Mouse (Mus musculus) myocyte (in vitro differentiated cells): ENCODE results near the gene Gipc2. TPM values are rescaled to one million over a fixed set of nuclear protein-coding genes. Genes with fewer than 3 reads are reported as not detected.

Experiments used
- H3K27me3 ChIP-seq: one replicate; pipeline ENCODE4 v1.6.1; 2011; ENCODE audit not compliant: control insufficient read depth, insufficient read depth, insufficient read length
- H3K36me3 ChIP-seq: one replicate; pipeline ENCODE4 v1.6.1; 2011; ENCODE audit not compliant: control insufficient read depth, insufficient read depth
- H3K4me2 ChIP-seq: one replicate; pipeline ENCODE4 v1.6.1; 2011; ENCODE audit warnings: low read depth, control low read depth
- H3K4me3 ChIP-seq: one replicate; pipeline ENCODE4 v1.5.1; 2011; ENCODE audit warnings: mild to moderate bottlenecking, control low read depth, moderate library complexity
- H3K79me2 ChIP-seq: one replicate; pipeline ENCODE4 v1.6.1; 2011; ENCODE audit not compliant: control insufficient read depth, insufficient read depth
- H3ac ChIP-seq: one replicate; pipeline ENCODE4 v1.6.1; 2011; ENCODE audit not compliant: control insufficient read depth, insufficient read length
- CEBPB ChIP-seq: IDR thresholded peaks from 2 replicates; pipeline ENCODE4 v1.6.1; 2011; ENCODE audit warnings: mild to moderate bottlenecking, moderate library complexity; ENCODE audit not compliant: poor library complexity, insufficient read depth, severe bottlenecking
- E2F4 ChIP-seq: IDR thresholded peaks from one replicate; pipeline ENCODE4 v1.6.1; 2011; ENCODE audit warnings: mild to moderate bottlenecking, control low read depth, moderate library complexity; ENCODE audit not compliant: insufficient read depth
- MAX ChIP-seq: IDR thresholded peaks from one replicate; pipeline ENCODE4 v1.6.1; 2011; ENCODE audit warnings: low read depth, mild to moderate bottlenecking, control low read depth
- MYOD1 ChIP-seq, 3 experiments: IDR thresholded peaks; one replicate each; pipeline ENCODE4 v1.6.1; 2011; ENCODE audit warnings: control low read depth in 2 of 3, low read depth in 2 of 3, mild to moderate bottlenecking in 2 of 3, moderate library complexity in 1 of 3; ENCODE audit not compliant: insufficient read length in 2 of 3, control insufficient read depth in 1 of 3
- MYOG ChIP-seq, 3 experiments: IDR thresholded peaks; one replicate each; pipeline ENCODE4 v1.6.1; 2011; ENCODE audit warnings: control low read depth in 2 of 3, low read depth in 2 of 3, mild to moderate bottlenecking in 2 of 3; ENCODE audit not compliant: insufficient read length in 2 of 3, control insufficient read depth in 1 of 3, insufficient read depth in 1 of 3
- POLR2A ChIP-seq: IDR thresholded peaks from one replicate; pipeline ENCODE4 v1.6.1; 2011; ENCODE audit warnings: low read depth, mild to moderate bottlenecking, control low read depth, moderate library complexity; ENCODE audit not compliant: insufficient read length
- POLR2AphosphoS2 ChIP-seq: IDR thresholded peaks from one replicate; pipeline ENCODE4 v1.6.1; 2011; ENCODE audit warnings: low read depth, control low read depth; ENCODE audit not compliant: insufficient read length
- REST ChIP-seq: IDR thresholded peaks from one replicate; pipeline ENCODE4 v1.6.1; 2011; ENCODE audit warnings: mild to moderate bottlenecking, control low read depth, moderate library complexity; ENCODE audit not compliant: insufficient read depth, insufficient read length
- SRF ChIP-seq: IDR thresholded peaks from one replicate; pipeline ENCODE4 v1.6.1; 2011; ENCODE audit warnings: low read depth; ENCODE audit not compliant: control insufficient read depth, insufficient read length
- TCF12 ChIP-seq: IDR thresholded peaks from one replicate; pipeline ENCODE4 v1.6.1; 2011; ENCODE audit warnings: mild to moderate bottlenecking, control low read depth; ENCODE audit not compliant: poor library complexity, insufficient read depth, severe bottlenecking
- TCF3 ChIP-seq: IDR thresholded peaks from one replicate; pipeline ENCODE4 v1.6.1; 2011; ENCODE audit warnings: low read depth, control low read depth; ENCODE audit not compliant: insufficient read length
- USF1 ChIP-seq: IDR thresholded peaks from one replicate; pipeline ENCODE4 v1.6.1; 2011; ENCODE audit warnings: low read depth, mild to moderate bottlenecking, control low read depth, moderate library complexity
- polyA plus RNA-seq: library from polyadenylated mRNA; unstranded; fragments of >200 nt; fragmentation: generic; extraction: Trizol; gene quantifications from one replicate; pipeline ENCODE4 v1.2.1, GENCODE M21; 2012; ENCODE audit warnings: missing spikeins

Gipc2 gene
- polyA plus RNA-seq, 1 experiment: 0.16 TPM

GRCm38 (mm10) chr3:152209967-152210634 is 44.1 kb upstream of the Gipc2 start, which contains the start of the genes Dnajb4 and Fubp1:
Gene Dnajb4, minus strand, starts transcription at chr3:152210302.
Gene Fubp1, plus strand, starts transcription at chr3:152210422.
- no peaks in the 10 kb centered on the region for H3K27me3 ChIP-seq
- H3K4me2 ChIP-seq: peak within 1 kb of the TSS; percentile 86
- peaks cover 60% of the 10 kb centered on the region for H3K79me2 ChIP-seq
- TF ChIP-seq CEBPB (no peak), MYOD1 (IDR thresholded peaks at IDR 0.05; ENCODE audit: control insufficient read depth in 1 of 3, insufficient read length in 2 of 3, low read depth in 2 of 3) (peak in 1 of 3 experiments; percentile 29), POLR2AphosphoS2 (peak; percentile 93), USF1 (no peak), TCF3 (no peak), REST (peak; percentile 29), SRF (no peak), POLR2A (peak; percentile 98)
- peaks cover 5% of the 10 kb centered on the region for H3K36me3 ChIP-seq
- peak within 1 kb of the TSS; percentile 97 for H3ac ChIP-seq
- peak within 1 kb of the TSS; percentile 64 for H3K4me3 ChIP-seq

- Histone ChIP-seq H3K4me3 (peak overlapping the region; percentile 64), H3K4me2 (peak overlapping the region; percentile 74), H3K79me2 (peaks cover 53% of the 10 kb centered on the region), H3K27me3 (no peaks in the 10 kb centered on the region), H3K36me3 (peaks cover 5% of the 10 kb centered on the region), H3ac (peak overlapping the region; percentile 97)
- TF ChIP-seq USF1 (peak; percentile 14), POLR2AphosphoS2 (peak; percentile 68), SRF (no peak), POLR2A (no peak), MYOG (IDR thresholded peaks at IDR 0.05; ENCODE audit: control insufficient read depth in 1 of 3, insufficient read depth in 1 of 3, insufficient read length in 2 of 3, low read depth in 2 of 3) (no peak), TCF12 (no peak), TCF3 (no peak), REST (no peak), MYOD1 (IDR thresholded peaks at IDR 0.05; ENCODE audit: control insufficient read depth in 1 of 3, insufficient read length in 2 of 3, low read depth in 2 of 3) (no peak), E2F4 (no peak), CEBPB (no peak; the same call in 1 of the 2 replicates), MAX (no peak)
These were observed 43.3 kb upstream of the Gipc2 start for GRCm38 (mm10) chr3:152209177-152209966.

GRCm38 (mm10) chr3:152208096-152208885 is 42.3 kb upstream of the Gipc2 start:
- TF ChIP-seq TCF12 (no peak), MAX (no peak)
- no peak overlapping the region for H3ac ChIP-seq
- no peaks in the 10 kb centered on the region for H3K27me3 ChIP-seq
- H3K79me2 ChIP-seq: peaks cover 42% of the 10 kb centered on the region
- H3K4me2 ChIP-seq: peak overlapping the region; percentile 74
- peak overlapping the region; percentile 64 for H3K4me3 ChIP-seq
- peaks cover 5% of the 10 kb centered on the region for H3K36me3 ChIP-seq

- TF ChIP-seq CEBPB (no peak), MAX (no peak), USF1 (no peak), REST (no peak), POLR2A (no peak), E2F4 (no peak), TCF3 (no peak), MYOD1 (IDR thresholded peaks at IDR 0.05; ENCODE audit: control insufficient read depth in 1 of 3, insufficient read length in 2 of 3, low read depth in 2 of 3) (no peak), SRF (no peak), TCF12 (no peak), MYOG (IDR thresholded peaks at IDR 0.05; ENCODE audit: control insufficient read depth in 1 of 3, insufficient read depth in 1 of 3, insufficient read length in 2 of 3, low read depth in 2 of 3) (no peak), POLR2AphosphoS2 (no peak)
- Histone ChIP-seq H3ac (no peak overlapping the region), H3K36me3 (no peaks in the 10 kb centered on the region), H3K27me3 (no peaks in the 10 kb centered on the region), H3K4me3 (no peak overlapping the region), H3K79me2 (peaks cover 30% of the 10 kb centered on the region), H3K4me2 (no peak overlapping the region)
These were observed 41.1 kb upstream of the Gipc2 start for GRCm38 (mm10) chr3:152207156-152207555.
